Mouse (Mus musculus): ENCODE measurements around the gene Klk4.

The Klk4 gene

GRCm38 (mm10) chr7:43880912-43881311 lies at the start of gene Klk4:
Klk4 (plus strand) TSS chr7:43881160.
- DNase-seq = no peak

GRCm38 (mm10) chr7:43841701-43842100 lies 39.3 kb upstream of the Klk4 start, which contains the start of gene Klk5:
Klk5 (plus strand) TSS chr7:43841971.
- no peak for DNase-seq

DNA sequence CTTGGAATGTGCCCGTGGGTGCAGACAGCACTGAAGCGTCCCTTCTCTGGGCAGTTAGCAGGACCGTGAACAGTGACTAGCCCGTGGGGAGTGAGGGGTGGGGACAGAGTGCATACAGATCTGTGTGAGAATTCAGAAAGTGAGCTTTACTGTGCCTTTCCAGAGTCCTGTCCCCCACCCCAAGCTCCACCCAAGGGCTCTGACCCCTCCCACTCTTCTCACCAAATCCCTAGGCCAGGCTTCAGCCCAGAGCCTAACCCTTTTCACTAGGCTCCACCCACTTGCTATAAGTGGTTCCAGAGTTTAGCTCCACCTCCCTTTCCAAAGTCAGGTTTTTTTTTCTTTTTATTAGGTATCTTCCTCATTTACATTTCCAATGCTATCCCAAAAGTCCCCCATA lies 37.2 kb upstream of the Klk4 start:
- DNase-seq = no peak

DNA sequence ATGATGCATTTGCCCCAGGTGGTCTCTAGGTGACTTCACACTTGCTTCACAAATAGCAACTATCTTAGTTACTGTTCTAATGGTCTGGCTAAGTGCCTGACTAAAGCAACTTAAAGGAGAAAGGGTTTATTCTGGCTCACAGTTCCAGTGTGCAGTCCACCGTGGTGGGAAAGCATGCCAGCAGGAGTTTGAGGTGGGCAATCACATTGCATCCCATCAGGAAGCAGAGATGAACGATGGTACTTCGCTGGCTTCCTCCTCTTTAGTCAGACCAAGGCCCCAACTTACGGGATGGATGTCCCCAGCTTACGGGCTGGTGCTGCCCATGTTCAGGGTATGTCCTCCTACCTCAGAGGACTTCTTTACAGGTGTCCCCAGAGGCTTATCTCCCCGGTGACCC lies 29.3 kb upstream of the Klk4 start:
- DNase-seq = no peak

DNA sequence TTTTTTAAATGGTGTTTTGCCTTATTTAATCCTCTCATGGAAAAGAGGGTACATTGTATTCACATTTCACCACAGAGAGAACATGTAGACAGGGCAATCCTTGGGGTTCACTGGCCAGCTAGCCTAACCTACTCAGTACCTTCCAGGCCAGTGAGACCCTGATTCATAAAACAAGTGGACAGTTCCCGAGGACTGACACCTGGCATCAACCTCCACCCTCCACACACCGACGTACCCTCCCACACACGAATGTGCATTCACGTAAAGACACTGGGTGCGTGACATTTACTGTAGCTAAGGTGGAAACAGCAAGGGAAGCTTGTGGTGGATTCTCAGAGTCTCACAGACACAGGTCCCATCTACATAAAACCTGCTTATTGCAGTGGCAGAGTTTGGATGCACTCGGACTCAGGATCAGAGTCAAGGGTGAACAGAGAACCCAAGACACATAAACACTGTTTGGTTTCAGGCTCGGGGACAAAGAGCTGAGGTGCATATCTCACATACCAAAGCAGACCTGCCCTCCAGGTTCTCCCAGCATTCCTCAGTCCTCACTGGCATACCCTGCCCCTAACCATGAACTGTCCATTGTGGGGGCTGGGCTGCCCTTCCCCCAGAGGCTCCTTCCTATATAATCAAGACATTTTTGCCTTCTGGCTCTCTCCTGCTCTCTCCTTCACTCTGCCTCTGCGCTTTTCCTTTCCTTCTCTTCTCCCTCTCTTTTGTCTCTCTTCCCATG lies 26.1 kb upstream of the Klk4 start:
- DNase-seq = no peak

- DNase-seq = no peak
Observed at GRCm38 (mm10) chr7:43855709-43856108, 25.3 kb upstream of the Klk4 start.

DNA sequence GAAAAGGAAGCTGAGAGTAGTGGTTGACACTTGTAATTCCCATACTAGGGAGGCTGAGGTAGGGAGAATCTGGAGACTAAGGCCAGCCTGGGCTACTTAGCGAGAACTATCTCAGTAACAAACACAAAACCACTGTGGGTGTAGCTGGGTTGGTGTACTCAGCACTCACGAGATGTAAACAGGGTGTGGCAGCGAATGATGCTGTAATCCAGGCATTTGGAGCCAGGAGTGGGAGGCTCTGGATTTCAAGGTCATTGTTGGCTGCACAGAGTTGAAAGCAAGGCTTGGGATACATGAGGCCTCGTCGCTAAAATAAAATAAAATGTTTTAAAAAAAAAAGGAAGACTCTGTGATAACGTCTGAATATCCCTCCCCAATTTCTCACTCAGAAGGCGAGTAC lies 24.7 kb upstream of the Klk4 start:
- no peak for DNase-seq

DNA sequence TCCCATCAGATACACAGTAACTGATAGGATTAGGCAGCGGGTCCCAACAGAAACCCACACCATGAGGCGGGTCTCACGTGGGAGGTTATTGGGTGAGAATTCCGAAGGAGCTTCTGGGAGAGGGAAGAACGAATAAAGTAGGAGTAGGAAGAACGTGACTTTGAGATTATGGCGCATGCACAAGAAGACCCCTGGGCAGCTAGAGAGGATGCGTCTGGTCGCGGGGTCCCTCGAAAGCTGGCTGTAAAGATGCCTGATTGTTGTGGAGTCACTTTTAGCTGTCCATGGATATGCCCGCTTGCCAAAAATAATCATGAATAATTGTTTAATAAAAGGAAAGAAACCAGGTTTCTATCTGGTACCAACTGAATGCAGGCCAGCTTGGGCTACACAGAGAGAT lies 23.5 kb upstream of the Klk4 start:
- DNase-seq = no peak

DNA sequence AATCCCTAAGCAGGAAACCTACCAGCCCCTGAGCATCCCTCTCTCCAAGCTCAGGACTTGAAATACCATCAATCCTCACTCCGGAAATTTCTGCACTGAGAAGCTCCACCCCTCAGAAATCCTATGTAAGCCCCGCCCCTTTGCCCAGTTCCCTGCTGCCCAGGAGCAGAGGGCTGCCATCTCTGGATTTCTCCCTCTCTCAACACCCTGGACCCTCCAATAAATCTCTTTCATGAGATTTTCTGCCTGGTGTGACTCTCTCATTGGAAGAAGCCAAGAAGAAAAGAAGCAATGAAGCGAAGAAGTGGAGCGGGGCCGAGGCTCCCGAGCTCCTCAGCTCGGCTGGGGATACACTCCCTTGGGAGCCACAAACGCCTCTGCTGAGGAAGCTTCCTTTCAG lies 20.5 kb upstream of the Klk4 start:
- no peak for DNase-seq

GRCm38 (mm10) chr7:43873237-43873636 lies 7.7 kb upstream of the Klk4 start:
- peak; percentile 74 for DNase-seq

GRCm38 (mm10) chr7:43873674-43874073 lies 7.3 kb upstream of the Klk4 start:
- no peak for DNase-seq

- DNase-seq = no peak
Observed at GRCm38 (mm10) chr7:43874868-43875375, 6.0 kb upstream of the Klk4 start.

- DNase-seq = no peak
Observed at GRCm38 (mm10) chr7:43876444-43876843, 4.5 kb upstream of the Klk4 start.

- DNase-seq = no peak
Observed at GRCm38 (mm10) chr7:43878281-43878680, 2.7 kb upstream of the Klk4 start.

- DNase-seq = no peak
Observed at GRCm38 (mm10) chr7:43882346-43882745, 1.4 kb downstream of the Klk4 start.

DNA sequence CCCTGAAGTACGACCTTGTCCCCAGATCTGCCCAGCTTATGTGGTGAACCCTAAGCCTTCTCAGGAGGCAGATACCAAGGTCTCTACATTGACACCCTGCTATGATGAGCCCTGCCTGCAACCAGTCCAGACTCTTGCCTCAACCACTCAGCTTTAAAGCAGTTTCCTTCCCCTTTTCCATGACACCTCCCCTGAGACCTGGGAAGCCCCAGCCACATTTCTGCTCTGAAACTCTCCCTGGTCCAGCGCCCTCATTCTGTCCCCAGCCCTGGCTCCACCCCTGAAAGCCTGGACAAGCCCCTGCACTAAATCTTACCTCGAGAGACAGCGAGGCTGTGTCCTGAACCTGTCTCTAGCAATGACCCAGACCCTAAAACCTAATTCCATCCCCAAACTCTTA lies 1.9 kb downstream of the Klk4 start:
- no peak for DNase-seq

GRCm38 (mm10) chr7:43883547-43883946 lies 2.6 kb downstream of the Klk4 start:
- DNase-seq = peak; percentile 29

GRCm38 (mm10) chr7:43891365-43891764 lies 10.4 kb downstream of the Klk4 start:
- DNase-seq = no peak

DNA sequence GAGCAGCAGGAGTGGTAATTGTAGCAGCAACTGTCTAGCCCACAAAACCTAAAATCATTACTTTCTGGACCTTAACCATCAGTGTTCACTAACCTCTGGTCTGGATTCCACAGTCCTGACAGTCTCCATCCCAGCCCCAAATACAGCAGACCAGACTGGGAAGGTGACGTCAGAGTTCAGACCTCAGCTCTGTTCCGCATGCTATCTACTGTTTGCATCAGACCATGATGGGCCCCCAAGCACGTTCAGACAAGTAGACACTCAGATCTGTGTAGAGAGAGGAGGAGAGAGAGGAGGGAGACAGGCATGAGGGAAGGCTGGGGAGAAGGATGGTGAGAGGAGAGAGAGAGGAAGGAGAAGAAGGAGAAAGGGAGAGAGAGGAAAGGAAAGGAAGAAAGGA lies 10.8 kb downstream of the Klk4 start:
- no peak for DNase-seq

DNA sequence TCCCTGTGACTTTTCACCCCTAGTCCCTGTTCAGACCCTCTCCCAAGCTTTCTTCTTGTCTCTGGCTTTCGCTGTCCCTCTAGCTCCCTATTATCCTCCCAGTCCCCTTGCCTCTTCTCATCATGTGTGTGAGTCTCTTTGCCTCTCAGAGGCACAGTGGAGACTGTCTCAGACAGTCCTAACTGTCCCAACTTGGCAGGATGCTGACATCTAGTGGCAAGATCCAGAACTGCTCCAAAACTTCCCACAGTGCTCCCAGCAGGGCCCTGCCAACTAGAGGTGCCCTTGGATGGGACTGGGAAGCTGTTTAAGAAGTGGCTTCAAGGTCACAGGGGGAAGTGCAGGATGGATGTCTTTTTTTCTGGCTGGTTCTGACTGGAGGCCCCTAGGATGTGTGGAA lies 13.9 kb downstream of the Klk4 start:
- peak; percentile 91 for DNase-seq

- DNase-seq = peak; percentile 4
Observed at GRCm38 (mm10) chr7:43914821-43915220, 33.9 kb downstream of the Klk4 start.

DNA sequence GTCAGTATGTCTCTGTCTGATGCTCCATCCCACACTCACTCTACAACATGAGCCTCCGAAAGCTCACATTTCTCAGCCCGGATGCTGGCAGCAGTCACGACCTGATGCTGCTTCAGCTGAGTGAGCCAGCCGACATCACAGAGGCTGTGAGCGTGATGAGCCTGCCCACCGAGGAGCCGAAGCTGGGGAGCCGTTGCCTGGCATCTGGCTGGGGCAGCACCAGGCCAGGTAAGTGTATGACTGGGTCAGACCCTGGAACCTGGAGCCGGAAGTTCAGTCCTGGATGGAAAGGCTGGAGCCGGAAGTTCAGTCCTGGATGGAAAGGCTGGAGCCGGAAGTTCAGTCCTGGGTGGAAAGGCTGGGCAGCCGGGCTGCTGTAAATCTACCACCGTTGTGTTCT lies 37.5 kb downstream of the Klk4 start:
- DNase-seq = no peak

- DNase-seq = no peak
Observed at GRCm38 (mm10) chr7:43918871-43919270, 37.9 kb downstream of the Klk4 start.

DNA sequence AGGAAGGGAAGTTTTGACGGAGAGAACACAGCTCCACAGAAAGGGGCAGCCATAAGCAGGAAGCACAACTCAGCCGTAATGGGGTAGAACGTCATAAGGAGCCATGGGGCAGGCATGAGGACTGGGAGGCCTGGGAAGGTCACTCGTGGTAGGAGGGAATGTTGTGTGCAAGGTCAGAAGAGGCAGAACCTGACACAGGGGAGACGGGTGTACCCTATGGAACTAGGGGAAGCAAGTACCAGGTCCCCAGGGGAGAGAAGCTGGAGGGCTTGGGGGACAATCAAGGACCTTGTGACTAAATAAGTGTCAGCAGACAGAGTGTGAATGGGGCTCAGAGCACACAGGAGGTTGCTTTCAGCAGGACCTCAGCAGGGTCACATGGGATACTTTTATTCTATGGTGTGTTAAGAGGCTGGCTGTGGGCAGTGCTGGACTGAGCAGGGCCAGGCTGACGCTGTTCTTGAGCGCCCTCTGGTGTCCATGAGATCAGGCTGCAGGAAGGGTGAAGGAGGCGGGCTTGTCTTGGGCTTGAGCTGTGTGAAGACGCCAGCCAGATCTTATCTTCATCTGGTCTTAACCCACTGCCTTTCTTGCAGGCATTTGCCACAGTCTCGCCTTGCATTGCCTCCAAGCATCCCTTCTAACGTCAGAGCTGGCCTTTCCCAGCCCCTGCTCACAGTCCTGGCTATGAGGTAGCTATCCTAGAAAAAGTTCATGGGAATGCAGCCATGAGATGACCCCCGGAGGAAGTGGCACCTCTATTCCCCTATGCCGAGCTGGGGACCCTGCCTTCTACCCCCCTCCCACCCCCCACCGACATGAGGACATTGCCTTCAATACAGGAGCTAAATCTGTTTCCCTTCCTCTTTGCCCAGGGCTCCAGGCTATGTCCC lies 38.8 kb downstream of the Klk4 start:
- peak; percentile 76 for DNase-seq

Measured in lung, postnatal 36 days (tissue).